Mouse (Mus musculus): ENCODE data around the gene Wnt7a.

The Wnt7a gene

DNA sequence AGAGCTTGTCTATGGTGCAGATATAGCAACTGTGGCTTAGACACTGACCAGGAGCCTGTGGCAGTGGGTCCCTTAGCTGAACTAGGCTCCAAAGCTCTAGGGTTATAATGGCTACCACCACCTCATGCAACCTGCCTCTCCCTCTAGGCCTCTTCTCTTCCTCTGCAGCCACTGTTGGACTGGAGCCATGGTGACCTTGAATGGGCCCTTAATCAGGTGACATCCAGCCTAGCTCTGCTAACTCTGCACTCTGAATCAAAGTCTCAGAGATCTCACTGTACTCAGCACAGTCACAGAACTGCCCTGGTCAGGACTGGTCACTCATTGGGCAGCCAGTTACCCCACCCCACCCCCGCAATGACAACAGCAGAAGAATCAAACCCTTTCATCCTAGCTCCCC lies 44.4 kb downstream of the Wnt7a start:
- Histone ChIP-seq H3K27me3 (ENCODE audit: control insufficient read depth, insufficient read depth, low read length, poor library complexity, severe bottlenecking) (no peaks in the 10 kb centered on the region), H3K36me3 (ENCODE audit: control insufficient read depth, insufficient read depth, low read length, poor library complexity, severe bottlenecking) (no peaks in the 10 kb centered on the region)
- no peak for DNase-seq (ENCODE audit: low read depth, low spot score)

DNA sequence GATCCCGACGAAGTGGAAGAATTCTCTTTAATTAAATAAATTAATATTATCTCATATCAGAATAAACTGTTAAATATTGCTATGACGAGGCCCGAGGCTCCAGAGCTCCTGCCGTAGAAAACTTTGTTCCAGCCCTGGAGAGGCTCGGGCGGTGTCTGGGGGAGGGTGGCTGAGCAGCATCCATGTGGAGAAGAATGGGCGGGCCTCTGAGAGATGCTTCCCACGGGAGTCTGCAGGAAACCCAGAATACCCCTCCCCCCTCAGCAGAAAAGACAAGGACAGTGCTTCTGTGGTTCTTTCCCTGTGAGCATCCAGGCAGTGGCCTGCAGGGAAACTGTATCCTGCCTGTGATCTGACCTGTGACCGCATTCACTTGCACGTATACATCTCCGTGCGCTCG lies 45.7 kb downstream of the Wnt7a start:
- Histone ChIP-seq H3K27me3 (ENCODE audit: control insufficient read depth, insufficient read depth, low read length, poor library complexity, severe bottlenecking) (no peaks in the 10 kb centered on the region), H3K36me3 (ENCODE audit: control insufficient read depth, insufficient read depth, low read length, poor library complexity, severe bottlenecking) (no peaks in the 10 kb centered on the region)
- DNase-seq (ENCODE audit: low read depth, low spot score) = no peak

DNA sequence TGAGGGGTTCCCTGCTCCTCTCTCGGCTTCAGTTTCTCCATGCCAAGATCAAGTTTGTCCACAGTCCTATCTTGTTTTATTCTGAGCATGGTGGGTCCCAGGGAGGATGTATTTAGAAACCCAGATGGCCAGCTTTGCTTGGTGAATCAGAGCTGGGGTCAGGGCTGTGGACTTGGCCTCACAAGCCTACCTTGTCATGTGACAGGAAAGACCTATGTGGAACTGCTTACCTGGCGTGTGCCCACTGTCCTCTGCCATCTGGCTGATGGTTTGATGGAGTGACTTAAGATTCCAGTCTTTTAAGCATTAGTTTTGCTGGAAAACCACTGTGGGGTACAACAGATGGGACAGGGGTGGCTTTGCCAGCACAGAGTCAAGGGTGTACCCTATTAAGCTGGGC lies 48.4 kb downstream of the Wnt7a start:
- no peak for DNase-seq (ENCODE audit: low read depth, low spot score)
- H3K36me3 ChIP-seq (ENCODE audit: control insufficient read depth, insufficient read depth, low read length, poor library complexity, severe bottlenecking) = no peaks in the 10 kb centered on the region
- H3K27me3 ChIP-seq (ENCODE audit: control insufficient read depth, insufficient read depth, low read length, poor library complexity, severe bottlenecking) = no peaks in the 10 kb centered on the region

DNA sequence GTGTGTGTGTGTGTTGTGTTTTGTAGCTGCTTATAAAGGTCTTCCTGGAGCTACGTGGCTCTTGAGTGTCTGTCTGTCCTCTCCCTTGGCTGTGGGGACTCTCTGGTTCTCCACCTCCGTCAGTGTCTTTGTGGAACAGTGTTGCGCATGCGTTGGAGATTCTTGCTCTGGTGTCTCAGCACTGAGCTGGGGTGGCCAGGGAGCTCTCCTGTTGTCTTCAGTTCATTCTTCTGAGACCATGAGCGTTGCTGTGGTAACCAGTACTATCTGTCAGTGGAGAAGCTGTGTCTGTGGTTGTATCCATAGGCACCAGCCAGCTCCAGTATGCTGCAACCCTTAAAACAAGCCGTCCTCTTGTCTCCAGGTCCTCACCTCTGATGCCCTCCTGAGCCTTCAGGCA lies 50.2 kb downstream of the Wnt7a start:
- Histone ChIP-seq H3K27me3 (ENCODE audit: control insufficient read depth, insufficient read depth, low read length, poor library complexity, severe bottlenecking) (no peaks in the 10 kb centered on the region), H3K36me3 (ENCODE audit: control insufficient read depth, insufficient read depth, low read length, poor library complexity, severe bottlenecking) (no peaks in the 10 kb centered on the region)
- no peak for DNase-seq (ENCODE audit: low read depth, low spot score)

DNA sequence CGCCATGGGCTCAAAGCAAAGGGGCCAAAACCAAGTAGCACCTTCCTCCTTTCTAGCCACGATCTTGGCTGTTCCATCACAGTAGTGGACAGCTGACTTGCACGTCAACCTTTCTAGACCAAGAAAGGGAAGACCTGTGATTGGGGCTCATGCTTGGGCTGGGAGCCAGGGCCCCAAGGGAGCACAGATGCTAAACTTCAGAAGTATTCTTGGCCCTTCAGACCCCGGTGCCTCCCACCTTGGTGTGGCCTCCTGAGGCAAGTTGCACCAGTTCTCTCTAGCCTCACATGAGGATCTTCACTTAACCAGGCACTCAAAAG lies 50.8 kb downstream of the Wnt7a start:
- DNase-seq (ENCODE audit: low read depth, low spot score) = no peak
- Histone ChIP-seq H3K27me3 (ENCODE audit: control insufficient read depth, insufficient read depth, low read length, poor library complexity, severe bottlenecking) (no peaks in the 10 kb centered on the region), H3K36me3 (ENCODE audit: control insufficient read depth, insufficient read depth, low read length, poor library complexity, severe bottlenecking) (no peaks in the 10 kb centered on the region)

GRCm38 (mm10) chr6:91359672-91360370 lies 51.3 kb downstream of the Wnt7a start:
- H3K36me3 ChIP-seq (ENCODE audit: control insufficient read depth, insufficient read depth, low read length, poor library complexity, severe bottlenecking) = no peaks in the 10 kb centered on the region
- no peaks in the 10 kb centered on the region for H3K27me3 ChIP-seq (ENCODE audit: control insufficient read depth, insufficient read depth, low read length, poor library complexity, severe bottlenecking)
- no peak for DNase-seq (ENCODE audit: low read depth, low spot score)

- Histone ChIP-seq H3K27me3 (ENCODE audit: control insufficient read depth, insufficient read depth, low read length, poor library complexity, severe bottlenecking) (no peaks in the 10 kb centered on the region), H3K36me3 (ENCODE audit: control insufficient read depth, insufficient read depth, low read length, poor library complexity, severe bottlenecking) (no peaks in the 10 kb centered on the region)
- DNase-seq (ENCODE audit: low read depth, low spot score) = no peak
Measured at GRCm38 (mm10) chr6:91358866-91359656, 52.1 kb downstream of the Wnt7a start.

- H3K36me3 ChIP-seq (ENCODE audit: control insufficient read depth, insufficient read depth, low read length, poor library complexity, severe bottlenecking) = no peaks in the 10 kb centered on the region
- no peaks in the 10 kb centered on the region for H3K27me3 ChIP-seq (ENCODE audit: control insufficient read depth, insufficient read depth, low read length, poor library complexity, severe bottlenecking)
- no peak for DNase-seq (ENCODE audit: low read depth, low spot score)
Measured at GRCm38 (mm10) chr6:91358394-91358793, 52.8 kb downstream of the Wnt7a start.

DNA sequence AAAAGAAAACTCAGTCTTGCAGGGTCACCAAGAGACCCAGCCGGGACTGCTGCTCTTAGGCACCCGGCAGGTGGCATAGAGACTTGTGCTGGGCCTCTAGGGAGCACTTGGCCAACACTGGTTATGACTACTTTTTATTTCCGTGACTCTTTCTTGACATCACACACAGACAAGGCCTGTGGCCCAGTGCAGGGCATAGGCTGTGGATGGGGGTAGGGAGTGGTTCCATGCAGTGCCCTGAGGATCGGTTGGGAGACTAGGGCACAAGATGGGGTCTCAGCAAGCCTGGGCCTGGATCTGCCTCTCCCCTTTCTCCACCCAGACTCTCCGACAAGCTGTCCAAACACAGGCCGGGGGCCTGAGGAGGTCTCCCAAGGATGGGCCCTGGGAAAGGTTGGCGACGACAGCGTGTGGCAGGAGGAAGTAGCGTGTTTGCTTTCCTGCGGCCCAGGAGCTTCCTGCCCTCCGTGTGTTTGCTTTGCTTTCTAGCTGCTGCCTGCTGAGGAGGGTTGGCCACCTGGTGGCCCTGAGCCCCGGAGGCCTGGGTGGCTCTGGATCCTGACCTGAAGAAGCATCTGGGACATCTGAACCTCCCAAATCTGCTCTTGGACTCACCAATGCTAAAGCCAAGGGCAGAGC lies 53.8 kb downstream of the Wnt7a start:
- H3K36me3 ChIP-seq (ENCODE audit: control insufficient read depth, insufficient read depth, low read length, poor library complexity, severe bottlenecking) = no peaks in the 10 kb centered on the region
- no peak for DNase-seq (ENCODE audit: low read depth, low spot score)
- no peaks in the 10 kb centered on the region for H3K27me3 ChIP-seq (ENCODE audit: control insufficient read depth, insufficient read depth, low read length, poor library complexity, severe bottlenecking)

- no peaks in the 10 kb centered on the region for H3K27me3 ChIP-seq (ENCODE audit: control insufficient read depth, insufficient read depth, low read length, poor library complexity, severe bottlenecking)
- DNase-seq (ENCODE audit: low read depth, low spot score) = no peak
- H3K36me3 ChIP-seq (ENCODE audit: control insufficient read depth, insufficient read depth, low read length, poor library complexity, severe bottlenecking) = no peaks in the 10 kb centered on the region
Measured at GRCm38 (mm10) chr6:91349620-91350019, 61.5 kb downstream of the Wnt7a start.

- Histone ChIP-seq H3K36me3 (ENCODE audit: control insufficient read depth, insufficient read depth, low read length, poor library complexity, severe bottlenecking) (no peaks in the 10 kb centered on the region), H3K27me3 (ENCODE audit: control insufficient read depth, insufficient read depth, low read length, poor library complexity, severe bottlenecking) (no peaks in the 10 kb centered on the region)
- no peak for DNase-seq (ENCODE audit: low read depth, low spot score)
Measured at GRCm38 (mm10) chr6:91347721-91348120, 63.4 kb downstream of the Wnt7a start.

DNA sequence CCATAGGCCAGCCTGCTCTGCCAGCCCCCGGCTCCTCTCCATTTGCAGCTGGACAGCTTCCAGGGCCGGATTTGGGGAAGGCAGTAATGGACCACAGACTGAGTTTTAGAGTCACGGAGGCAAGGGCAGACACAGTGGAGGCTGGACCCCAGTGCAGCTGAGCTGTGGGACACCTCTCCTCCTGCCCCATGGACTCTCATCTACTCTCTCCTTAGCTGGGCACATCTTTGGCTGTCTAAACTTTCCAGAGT lies 64.3 kb downstream of the Wnt7a start:
- Histone ChIP-seq H3K36me3 (ENCODE audit: control insufficient read depth, insufficient read depth, low read length, poor library complexity, severe bottlenecking) (no peaks in the 10 kb centered on the region), H3K27me3 (ENCODE audit: control insufficient read depth, insufficient read depth, low read length, poor library complexity, severe bottlenecking) (no peaks in the 10 kb centered on the region)
- no peak for DNase-seq (ENCODE audit: low read depth, low spot score)

GRCm38 (mm10) chr6:91346071-91346905 lies 64.9 kb downstream of the Wnt7a start:
- no peaks in the 10 kb centered on the region for H3K27me3 ChIP-seq (ENCODE audit: control insufficient read depth, insufficient read depth, low read length, poor library complexity, severe bottlenecking)
- no peaks in the 10 kb centered on the region for H3K36me3 ChIP-seq (ENCODE audit: control insufficient read depth, insufficient read depth, low read length, poor library complexity, severe bottlenecking)
- no peak for DNase-seq (ENCODE audit: low read depth, low spot score)

DNA sequence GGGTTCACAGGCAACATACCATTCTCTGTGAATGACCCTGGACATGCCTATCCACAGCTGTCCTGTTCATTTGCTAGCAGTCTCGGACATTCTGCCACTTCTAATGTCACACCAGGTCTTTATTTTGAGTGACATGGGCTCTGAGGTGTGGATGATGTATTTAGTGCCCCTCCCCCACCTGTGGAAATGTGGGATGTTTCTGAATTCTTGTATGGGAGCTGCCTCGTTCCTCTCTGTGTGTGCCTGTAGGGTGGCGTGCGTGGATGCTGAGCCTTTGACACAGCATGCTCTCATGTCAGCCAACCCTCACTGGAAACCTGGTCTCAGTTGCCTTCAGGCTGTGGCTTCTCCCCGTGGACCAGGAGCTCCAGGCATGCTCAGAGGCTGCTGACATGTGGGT lies 66.1 kb downstream of the Wnt7a start:
- no peaks in the 10 kb centered on the region for H3K36me3 ChIP-seq (ENCODE audit: control insufficient read depth, insufficient read depth, low read length, poor library complexity, severe bottlenecking)
- no peak for DNase-seq (ENCODE audit: low read depth, low spot score)
- H3K27me3 ChIP-seq (ENCODE audit: control insufficient read depth, insufficient read depth, low read length, poor library complexity, severe bottlenecking) = no peaks in the 10 kb centered on the region
